Mouse (Mus musculus) testis, postnatal 14 days (tissue): ENCODE results near the gene Mpped1.
A peak's percentile ranks its signal among the peaks of the same experiment; 100 is the strongest.

Source experiments
- DNase-seq: peaks from one replicate; pipeline ENCODE4 v3.0.0; 2021; ENCODE audit warnings: low spot score

Mpped1 gene

GRCm38 (mm10) chr15:83796924-83797323, 17.7 kb downstream of the Mpped1 start:
- DNase-seq = no peak

GRCm38 (mm10) chr15:83798964-83799363, 19.7 kb downstream of the Mpped1 start:
- DNase-seq = no peak

GRCm38 (mm10) chr15:83801011-83801410, 21.7 kb downstream of the Mpped1 start:
- no peak for DNase-seq

- no peak for DNase-seq
These were observed 34.8 kb downstream of the Mpped1 start for GRCm38 (mm10) chr15:83814106-83814505.

GRCm38 (mm10) chr15:83828011-83828410, 48.7 kb downstream of the Mpped1 start:
- no peak for DNase-seq

GRCm38 (mm10) chr15:83829226-83829625, 50.0 kb downstream of the Mpped1 start:
- no peak for DNase-seq

GRCm38 (mm10) chr15:83832265-83832664, 53.0 kb downstream of the Mpped1 start:
- no peak for DNase-seq

GRCm38 (mm10) chr15:83840950-83841719, 61.9 kb downstream of the Mpped1 start:
- DNase-seq = no peak

GRCm38 (mm10) chr15:83842419-83842818, 63.2 kb downstream of the Mpped1 start:
- no peak for DNase-seq

- no peak for DNase-seq
These were observed 63.9 kb downstream of the Mpped1 start for GRCm38 (mm10) chr15:83842915-83843789.

GRCm38 (mm10) chr15:83845734-83846133, 66.5 kb downstream of the Mpped1 start:
- no peak for DNase-seq

- no peak for DNase-seq
These were observed 67.3 kb downstream of the Mpped1 start for GRCm38 (mm10) chr15:83846592-83846991.

- DNase-seq = no peak
These were observed 68.2 kb downstream of the Mpped1 start for GRCm38 (mm10) chr15:83847512-83847911.

GRCm38 (mm10) chr15:83848193-83848592, 68.9 kb downstream of the Mpped1 start:
- DNase-seq = no peak

- no peak for DNase-seq
These were observed 74.1 kb downstream of the Mpped1 start for GRCm38 (mm10) chr15:83853400-83853811.

- no peak for DNase-seq
These were observed 77.9 kb downstream of the Mpped1 start for GRCm38 (mm10) chr15:83857129-83857528.

- no peak for DNase-seq
These were observed 86.4 kb downstream of the Mpped1 start for GRCm38 (mm10) chr15:83865626-83866025.

- no peak for DNase-seq
These were observed 91.7 kb downstream of the Mpped1 start for GRCm38 (mm10) chr15:83870936-83871335.

- no peak for DNase-seq
These were observed 98.0 kb downstream of the Mpped1 start for GRCm38 (mm10) chr15:83877155-83877866.

GRCm38 (mm10) chr15:83877898-83878297, 98.6 kb downstream of the Mpped1 start:
- DNase-seq = no peak

- DNase-seq = peak; percentile 31
These were observed 100.6 kb downstream of the Mpped1 start for GRCm38 (mm10) chr15:83879845-83880244.

- no peak for DNase-seq
These were observed 104.6 kb downstream of the Mpped1 start for GRCm38 (mm10) chr15:83883821-83884220.
